Mouse (Mus musculus): ENCODE data around the gene Rack1.

GRCm38 (mm10) chr11:48803988-48804387 is 3.9 kb downstream of the Rack1 start:
- no peak for TF ChIP-seq POLR2A (IDR thresholded peaks at IDR 0.05; ENCODE audit: insufficient read length, low read depth)
- TF ChIP-seq TCF3 (IDR thresholded peaks at IDR 0.05; ENCODE audit: insufficient read length, low read depth) = no peak
- TF ChIP-seq POLR2AphosphoS2 (IDR thresholded peaks at IDR 0.05; ENCODE audit: insufficient read length, low read depth) = peak; percentile 74
- TF ChIP-seq E2F4 (IDR thresholded peaks at IDR 0.05; ENCODE audit: insufficient read depth) = no peak
- TF ChIP-seq SRF (IDR thresholded peaks at IDR 0.05; ENCODE audit: control insufficient read depth, insufficient read length, low read depth) = no peak
- no peak for TF ChIP-seq MAX (IDR thresholded peaks at IDR 0.05; ENCODE audit: low read depth)
- TF ChIP-seq USF1 (IDR thresholded peaks at IDR 0.05; ENCODE audit: low read depth) = no peak

Measured in myocyte (in vitro differentiated cells).